Mouse (Mus musculus): ENCODE measurements around the gene Elob. TPM values are rescaled to one million over a fixed set of nuclear protein-coding genes. Genes with fewer than 3 reads are reported as not detected.

The Elob gene
- polyA plus RNA-seq, 1 experiment from 2014 or later = 1,112 TPM

- WGBS = 3% methylated on average over 36 of the region's 43 CpGs
- Histone ChIP-seq H3K9ac (ENCODE audit: low read depth, low read length) (peak within 1 kb of the TSS; percentile 75), H3K27me3 (replicated peaks; ENCODE audit: control insufficient read depth, insufficient read depth, low read length) (no peaks in the 10 kb centered on the region), H3K9me3 (ENCODE audit: control insufficient read depth, low read length) (no peaks in the 10 kb centered on the region), H3K4me1 (ENCODE audit: control insufficient read depth, insufficient read depth, low read length) (peaks cover 16% of the 10 kb centered on the region), H3K4me2 (ENCODE audit: low read depth, low read length) (peak within 1 kb of the TSS; percentile 80), H3K4me3 (ENCODE audit: low read depth, low read length) (peak within 1 kb of the TSS; percentile 68), H3K27ac (replicated peaks; ENCODE audit: low read depth, low read length) (peak within 1 kb of the TSS; percentile 52), H3K36me3 (ENCODE audit: control insufficient read depth, insufficient read depth, low read length) (no peaks in the 10 kb centered on the region)
- ATAC-seq (ENCODE audit: low read depth) (peak; percentile 90), DNase-seq (ENCODE audit: low spot score) (peak; percentile 93)
These were observed 43.1 kb downstream of the Elob start, which contains the start of gene Flywch2 for GRCm38 (mm10) chr17:23785561-23786471. Gene Flywch2 (minus strand): TSS chr17:23786081.

- Histone ChIP-seq H3K27ac (replicated peaks; ENCODE audit: low read depth, low read length) (no peak overlapping the region), H3K27me3 (replicated peaks; ENCODE audit: control insufficient read depth, insufficient read depth, low read length) (no peaks in the 10 kb centered on the region), H3K4me2 (ENCODE audit: low read depth, low read length) (no peak overlapping the region), H3K9ac (ENCODE audit: low read depth, low read length) (no peak overlapping the region), H3K9me3 (ENCODE audit: control insufficient read depth, low read length) (no peaks in the 10 kb centered on the region), H3K36me3 (ENCODE audit: control insufficient read depth, insufficient read depth, low read length) (no peaks in the 10 kb centered on the region), H3K4me1 (ENCODE audit: control insufficient read depth, insufficient read depth, low read length) (peaks cover 7% of the 10 kb centered on the region; the same call in 1 of the 2 replicates), H3K4me3 (ENCODE audit: low read depth, low read length) (no peak overlapping the region)
- DNase-seq (ENCODE audit: low spot score) (no peak), ATAC-seq (ENCODE audit: low read depth) (no peak)
These were observed 45.6 kb downstream of the Elob start for GRCm38 (mm10) chr17:23783352-23783751.

GRCm38 (mm10) chr17:23778447-23778846 lies 50.5 kb downstream of the Elob start:
- Histone ChIP-seq H3K27me3 (replicated peaks; ENCODE audit: control insufficient read depth, insufficient read depth, low read length) (no peaks in the 10 kb centered on the region), H3K9ac (ENCODE audit: low read depth, low read length) (no peak overlapping the region), H3K9me3 (ENCODE audit: control insufficient read depth, low read length) (no peaks in the 10 kb centered on the region), H3K4me1 (ENCODE audit: control insufficient read depth, insufficient read depth, low read length) (no peaks in the 10 kb centered on the region), H3K27ac (replicated peaks; ENCODE audit: low read depth, low read length) (no peak overlapping the region), H3K4me3 (ENCODE audit: low read depth, low read length) (no peak overlapping the region), H3K36me3 (ENCODE audit: control insufficient read depth, insufficient read depth, low read length) (no peaks in the 10 kb centered on the region), H3K4me2 (ENCODE audit: low read depth, low read length) (no peak overlapping the region)
- no peak for ATAC-seq (ENCODE audit: low read depth)
- DNase-seq (ENCODE audit: low spot score) = no peak
- 54% methylated on average over 2 of the region's 2 CpGs for WGBS

GRCm38 (mm10) chr17:23777141-23777540 lies 51.8 kb downstream of the Elob start:
- Histone ChIP-seq H3K27me3 (replicated peaks; ENCODE audit: control insufficient read depth, insufficient read depth, low read length) (no peaks in the 10 kb centered on the region), H3K4me2 (ENCODE audit: low read depth, low read length) (no peak overlapping the region), H3K4me1 (ENCODE audit: control insufficient read depth, insufficient read depth, low read length) (no peaks in the 10 kb centered on the region), H3K4me3 (ENCODE audit: low read depth, low read length) (no peak overlapping the region), H3K27ac (replicated peaks; ENCODE audit: low read depth, low read length) (no peak overlapping the region), H3K9ac (ENCODE audit: low read depth, low read length) (no peak overlapping the region), H3K36me3 (ENCODE audit: control insufficient read depth, insufficient read depth, low read length) (no peaks in the 10 kb centered on the region), H3K9me3 (ENCODE audit: control insufficient read depth, low read length) (no peaks in the 10 kb centered on the region)
- DNase-seq (ENCODE audit: low spot score) = no peak
- no peak for ATAC-seq (ENCODE audit: low read depth)
- 67% methylated on average over 2 of the region's 2 CpGs for WGBS

GRCm38 (mm10) chr17:23776216-23776615 lies 52.7 kb downstream of the Elob start:
- WGBS = 71% methylated on average over 10 of the region's 10 CpGs
- no peak overlapping the region for H3K9ac ChIP-seq (ENCODE audit: low read depth, low read length)
- no peak overlapping the region for H3K27ac ChIP-seq (replicated peaks; ENCODE audit: low read depth, low read length)
- H3K4me3 ChIP-seq (ENCODE audit: low read depth, low read length) = no peak overlapping the region
- DNase-seq (ENCODE audit: low spot score) = no peak
- no peaks in the 10 kb centered on the region for H3K4me1 ChIP-seq (ENCODE audit: control insufficient read depth, insufficient read depth, low read length)
- no peaks in the 10 kb centered on the region for H3K36me3 ChIP-seq (ENCODE audit: control insufficient read depth, insufficient read depth, low read length)
- no peaks in the 10 kb centered on the region for H3K27me3 ChIP-seq (replicated peaks; ENCODE audit: control insufficient read depth, insufficient read depth, low read length)
- ATAC-seq (ENCODE audit: low read depth) = no peak
- H3K9me3 ChIP-seq (ENCODE audit: control insufficient read depth, low read length) = no peaks in the 10 kb centered on the region
- H3K4me2 ChIP-seq (ENCODE audit: low read depth, low read length) = no peak overlapping the region

Small RNAs within 50 kb of the gene (microRNA-seq; reads per million reads assigned to microRNA genes)
- 1.3 reads per million for gene Mir5125 (ENCODE audit: borderline number of aligned reads)

Other genes with a start within 250 kb of the Elob start
- gene Zfp13, start 229.6 kb downstream of the Elob start, polyA plus RNA-seq (2014; fragmentation: Nextera tagmentation; extraction: Ambion mirVana) = 11.6 and 11.7 TPM in 2 replicates
- gene Zscan10, start 228.3 kb downstream of the Elob start, polyA plus RNA-seq (2014; fragmentation: Nextera tagmentation; extraction: Ambion mirVana) = 0.14 TPM in 1 of 2 replicates, not detected in the other
- 0.90 and 1.4 TPM in 2 replicates for gene Mmp25, start 183.9 kb downstream of the Elob start, polyA plus RNA-seq (2014; fragmentation: Nextera tagmentation; extraction: Ambion mirVana)
- gene Bicdl2, start 168.6 kb downstream of the Elob start, polyA plus RNA-seq (2014; fragmentation: Nextera tagmentation; extraction: Ambion mirVana) = 3.1 and 3.9 TPM in 2 replicates
- gene Hcfc1r1, start 155.5 kb downstream of the Elob start, polyA plus RNA-seq (2014; fragmentation: Nextera tagmentation; extraction: Ambion mirVana) = 94.8 and 107 TPM in 2 replicates
- gene Thoc6, start 155.3 kb downstream of the Elob start, polyA plus RNA-seq (2014; fragmentation: Nextera tagmentation; extraction: Ambion mirVana) = 35.1 and 38.1 TPM in 2 replicates
- gene Tnfrsf12a, start 151.7 kb downstream of the Elob start, polyA plus RNA-seq (2014; fragmentation: Nextera tagmentation; extraction: Ambion mirVana) = 23.3 and 30.7 TPM in 2 replicates
- gene Cldn6, start 149.9 kb downstream of the Elob start, polyA plus RNA-seq (2014; fragmentation: Nextera tagmentation; extraction: Ambion mirVana) = 17.0 and 22.6 TPM in 2 replicates
- gene Cldn9, start 145.1 kb downstream of the Elob start, polyA plus RNA-seq (2014; fragmentation: Nextera tagmentation; extraction: Ambion mirVana) = 14.6 and 17.9 TPM in 2 replicates
- gene 1520401A03Rik, start 106.4 kb downstream of the Elob start, polyA plus RNA-seq (2014; fragmentation: Nextera tagmentation; extraction: Ambion mirVana) = 1.6 and 2.8 TPM in 2 replicates
- 39.6 and 40.3 TPM in 2 replicates for gene Pkmyt1, start 102.8 kb downstream of the Elob start, polyA plus RNA-seq (2014; fragmentation: Nextera tagmentation; extraction: Ambion mirVana)
- gene Paqr4, start 88.3 kb downstream of the Elob start, polyA plus RNA-seq (2014; fragmentation: Nextera tagmentation; extraction: Ambion mirVana) = 20.9 and 22.9 TPM in 2 replicates
- gene Kremen2, start 83.3 kb downstream of the Elob start, polyA plus RNA-seq (2014; fragmentation: Nextera tagmentation; extraction: Ambion mirVana) = 12.9 and 21.2 TPM in 2 replicates
- 62.9 and 74.7 TPM in 2 replicates for gene Flywch1, start 57.5 kb downstream of the Elob start, polyA plus RNA-seq (2014; fragmentation: Nextera tagmentation; extraction: Ambion mirVana)
- gene Flywch2, start 43.1 kb downstream of the Elob start, polyA plus RNA-seq (2014; fragmentation: Nextera tagmentation; extraction: Ambion mirVana) = 27.0 and 33.9 TPM in 2 replicates
- gene Srrm2, start 38.6 kb downstream of the Elob start, polyA plus RNA-seq (2014; fragmentation: Nextera tagmentation; extraction: Ambion mirVana) = 320 and 345 TPM in 2 replicates
- 0.77 and 0.88 TPM in 2 replicates for gene Prss33, start 6.9 kb upstream of the Elob start, polyA plus RNA-seq (2014; fragmentation: Nextera tagmentation; extraction: Ambion mirVana)
- gene Prss32, start 14.7 kb upstream of the Elob start, polyA plus RNA-seq (2014; fragmentation: Nextera tagmentation; extraction: Ambion mirVana) = 0.25 TPM in 1 of 2 replicates, not detected in the other
- gene Prss41, start 15.0 kb upstream of the Elob start, polyA plus RNA-seq (2014; fragmentation: Nextera tagmentation; extraction: Ambion mirVana) = 0.64 and 1.1 TPM in 2 replicates
- gene Prss21, start 38.9 kb upstream of the Elob start, polyA plus RNA-seq (2014; fragmentation: Nextera tagmentation; extraction: Ambion mirVana) = not detected in 2 replicates
- gene Dcpp1, start 51.7 kb upstream of the Elob start, polyA plus RNA-seq (2014; fragmentation: Nextera tagmentation; extraction: Ambion mirVana) = 2.3 and 6.8 TPM in 2 replicates
- gene Dcpp2, start 51.7 kb upstream of the Elob start, polyA plus RNA-seq (2014; fragmentation: Nextera tagmentation; extraction: Ambion mirVana) = not detected in 2 replicates
- gene Dcpp3, start 88.3 kb upstream of the Elob start, polyA plus RNA-seq (2014; fragmentation: Nextera tagmentation; extraction: Ambion mirVana) = 3.9 and 15.6 TPM in 2 replicates
- not detected in 2 replicates for gene Sbp, start 112.5 kb upstream of the Elob start, polyA plus RNA-seq (2014; fragmentation: Nextera tagmentation; extraction: Ambion mirVana)
- not detected in 2 replicates for gene Sbpl, start 126.1 kb upstream of the Elob start, polyA plus RNA-seq (2014; fragmentation: Nextera tagmentation; extraction: Ambion mirVana)
- gene Prss30, start 151.4 kb upstream of the Elob start, polyA plus RNA-seq (2014; fragmentation: Nextera tagmentation; extraction: Ambion mirVana) = not detected in 2 replicates
- 0.50 and 0.56 TPM in 2 replicates for gene Prss22, start 169.0 kb upstream of the Elob start, polyA plus RNA-seq (2014; fragmentation: Nextera tagmentation; extraction: Ambion mirVana)
- gene Prss27, start 209.0 kb upstream of the Elob start, polyA plus RNA-seq (2014; fragmentation: Nextera tagmentation; extraction: Ambion mirVana) = 0.60 and 1.0 TPM in 2 replicates
- gene Kctd5, start 244.3 kb upstream of the Elob start, polyA plus RNA-seq (2014; fragmentation: Nextera tagmentation; extraction: Ambion mirVana) = 56.3 and 57.6 TPM in 2 replicates